Mouse (Mus musculus): ENCODE measurements around the gene Nat8f7. TPM values are rescaled to one million over a fixed set of nuclear protein-coding genes. Genes with fewer than 3 reads are reported as not detected.

The Nat8f7 gene
- not detected for polyA plus RNA-seq (2014; fragmentation: Illumina TruSeq; extraction: RNeasy Lipid Tissue Mini Kit (QIAGEN cat#74804); ENCODE audit: low replicate concordance)

GRCm38 (mm10) chr6:85713105-85713504 lies at the start of gene Nat8f7:
Gene Nat8f7 (minus strand): TSS chr6:85713205.

Other genes starting within 250 kb of the Nat8f7 start
- not detected for gene Fbxo41, start 210.2 kb downstream of the Nat8f7 start, polyA plus RNA-seq (2014; fragmentation: Illumina TruSeq; extraction: RNeasy Lipid Tissue Mini Kit (QIAGEN cat#74804); ENCODE audit: low replicate concordance)
- not detected for gene Egr4, start 199.6 kb downstream of the Nat8f7 start, polyA plus RNA-seq (2014; fragmentation: Illumina TruSeq; extraction: RNeasy Lipid Tissue Mini Kit (QIAGEN cat#74804); ENCODE audit: low replicate concordance)
- gene Alms1, start 125.7 kb downstream of the Nat8f7 start, polyA plus RNA-seq (2014; fragmentation: Illumina TruSeq; extraction: RNeasy Lipid Tissue Mini Kit (QIAGEN cat#74804); ENCODE audit: low replicate concordance), result 3.3 TPM
- 1.6 TPM for gene Nat8f3, start 52.5 kb upstream of the Nat8f7 start, polyA plus RNA-seq (2014; fragmentation: Illumina TruSeq; extraction: RNeasy Lipid Tissue Mini Kit (QIAGEN cat#74804); ENCODE audit: low replicate concordance)
- gene Nat8f6, start 107.7 kb upstream of the Nat8f7 start, polyA plus RNA-seq (2014; fragmentation: Illumina TruSeq; extraction: RNeasy Lipid Tissue Mini Kit (QIAGEN cat#74804); ENCODE audit: low replicate concordance), result 3.6 TPM
- gene Nat8f5, start 107.8 kb upstream of the Nat8f7 start, polyA plus RNA-seq (2014; fragmentation: Illumina TruSeq; extraction: RNeasy Lipid Tissue Mini Kit (QIAGEN cat#74804); ENCODE audit: low replicate concordance), result 88.4 TPM
- 24.9 TPM for gene Nat8, start 118.9 kb upstream of the Nat8f7 start, polyA plus RNA-seq (2014; fragmentation: Illumina TruSeq; extraction: RNeasy Lipid Tissue Mini Kit (QIAGEN cat#74804); ENCODE audit: low replicate concordance)
- 11.9 TPM for gene Nat8f2, start 156.0 kb upstream of the Nat8f7 start, polyA plus RNA-seq (2014; fragmentation: Illumina TruSeq; extraction: RNeasy Lipid Tissue Mini Kit (QIAGEN cat#74804); ENCODE audit: low replicate concordance)
- gene Nat8f4, start 191.7 kb upstream of the Nat8f7 start, polyA plus RNA-seq (2014; fragmentation: Illumina TruSeq; extraction: RNeasy Lipid Tissue Mini Kit (QIAGEN cat#74804); ENCODE audit: low replicate concordance), result 181 TPM
- gene Tprkb, start 198.7 kb upstream of the Nat8f7 start, polyA plus RNA-seq (2014; fragmentation: Illumina TruSeq; extraction: RNeasy Lipid Tissue Mini Kit (QIAGEN cat#74804); ENCODE audit: low replicate concordance), result 246 TPM
- 1.3 TPM for gene Nat8f1, start 202.5 kb upstream of the Nat8f7 start, polyA plus RNA-seq (2014; fragmentation: Illumina TruSeq; extraction: RNeasy Lipid Tissue Mini Kit (QIAGEN cat#74804); ENCODE audit: low replicate concordance)
- 234 TPM for gene Dusp11, start 248.5 kb upstream of the Nat8f7 start, polyA plus RNA-seq (2014; fragmentation: Illumina TruSeq; extraction: RNeasy Lipid Tissue Mini Kit (QIAGEN cat#74804); ENCODE audit: low replicate concordance)